Mouse (Mus musculus): ENCODE data around the gene Gcsh. TPM values are rescaled to one million over a fixed set of nuclear protein-coding genes. Genes with fewer than 3 reads are reported as not detected.

Gcsh gene
- polyA plus RNA-seq, 1 experiment from 2014 or later = 203 TPM

DNA sequence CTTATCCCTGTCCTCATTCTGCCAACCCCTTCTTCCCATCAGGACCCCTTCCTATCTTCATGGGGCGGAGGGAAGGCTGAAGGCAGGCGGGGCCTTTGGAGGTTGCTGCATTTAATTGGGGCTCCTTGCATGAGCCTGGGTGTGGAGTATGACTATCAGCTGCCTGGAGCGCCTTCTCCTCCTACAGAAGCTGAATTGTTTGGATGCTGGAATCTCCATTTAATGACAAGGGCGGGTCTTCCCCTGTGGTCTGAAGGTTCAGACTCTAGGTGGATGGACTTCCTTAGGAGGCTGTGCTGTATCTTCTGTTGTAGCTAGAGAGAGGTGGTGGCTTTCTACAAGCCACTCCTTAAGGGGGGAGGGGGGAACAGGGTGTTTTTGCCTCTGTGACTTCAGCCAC lies 58.4 kb downstream of the Gcsh start:
- peaks cover 69% of the 10 kb centered on the region for H3K36me3 ChIP-seq (ENCODE audit: insufficient read depth, low read length)
- H3K27ac ChIP-seq (ENCODE audit: low read length) = no peak overlapping the region
- H3K9ac ChIP-seq (replicated peaks; ENCODE audit: low read length) = no peak overlapping the region
- 92% methylated on average over 4 of the region's 4 CpGs for WGBS
- no peak overlapping the region for H3K4me3 ChIP-seq (ENCODE audit: low read length)
- H3K4me1 ChIP-seq (ENCODE audit: insufficient read depth, low read length) = no peaks in the 10 kb centered on the region
- no peak overlapping the region for H3K4me2 ChIP-seq (replicated peaks; ENCODE audit: low read depth, low read length)
- H3K27me3 ChIP-seq (ENCODE audit: insufficient read depth, low read length) = no peaks in the 10 kb centered on the region
- H3K9me3 ChIP-seq (ENCODE audit: low read length) = no peaks in the 10 kb centered on the region
- no peak for ATAC-seq (ENCODE audit: low FRiP score, low TSS enrichment)

Other genes starting within 250 kb of the Gcsh start
- gene Cmc2, start 72.1 kb downstream of the Gcsh start, polyA plus RNA-seq (2015; fragmentation: Nextera tagmentation; extraction: Ambion mirVana) = 79.4 and 89.3 TPM in 2 replicates
- 45.5 and 46.3 TPM in 2 replicates for gene Cenpn, start 71.8 kb downstream of the Gcsh start, polyA plus RNA-seq (2015; fragmentation: Nextera tagmentation; extraction: Ambion mirVana)
- 12.0 and 12.9 TPM in 2 replicates for gene Atmin, start 50.1 kb downstream of the Gcsh start, polyA plus RNA-seq (2015; fragmentation: Nextera tagmentation; extraction: Ambion mirVana)
- 2.6 and 2.7 TPM in 2 replicates for gene 1700030J22Rik, start 14.6 kb downstream of the Gcsh start, polyA plus RNA-seq (2015; fragmentation: Nextera tagmentation; extraction: Ambion mirVana)
- gene Pkd1l2, start 88.9 kb upstream of the Gcsh start, polyA plus RNA-seq (2015; fragmentation: Nextera tagmentation; extraction: Ambion mirVana) = 0.04 and 0.14 TPM in 2 replicates
- 0.45 and 0.62 TPM in 2 replicates for gene Bco1, start 102.3 kb upstream of the Gcsh start, polyA plus RNA-seq (2015; fragmentation: Nextera tagmentation; extraction: Ambion mirVana)
- 1.6 and 1.8 TPM in 2 replicates for gene Gan, start 164.6 kb upstream of the Gcsh start, polyA plus RNA-seq (2015; fragmentation: Nextera tagmentation; extraction: Ambion mirVana)